ENCODE assay signal across 9 mouse cellular contexts in genomic region chr7:98928336-98929025, GRCm38 (mm10).
DNase-seq lines count a peak whose midpoint lies in the region; ATAC-seq and TF ChIP-seq lines count a peak whose summit lies in the region.
"Had no signal": no experiment of that assay in that cellular context is flagged by ENCODE, and none has a peak within 500 bp of the region (broad histone marks: within the 10 kb centered on the region; RNA-seq: fewer than 3 reads in every experiment).

No protein-coding gene starts in this region.

- H3K4me1 ChIP-seq in midbrain, embryonic 13.5 days (replicated peaks): peaks cover 29% of the 10 kb centered on the region
- H3K4me1 ChIP-seq in midbrain, postnatal 0 days (ENCODE audit: insufficient read depth, low read length): no peaks in the 10 kb centered on the region

- H3K27me3 ChIP-seq in midbrain, embryonic 13.5 days: no peaks in the 10 kb centered on the region
- no peaks in the 10 kb centered on the region for H3K27me3 ChIP-seq in midbrain, postnatal 0 days (ENCODE audit: insufficient read depth, low read length)

- no peak overlapping the region for H3K9ac ChIP-seq in midbrain, embryonic 13.5 days (replicated peaks)
- no peak overlapping the region for H3K9ac ChIP-seq in midbrain, postnatal 0 days (replicated peaks; ENCODE audit: low read length, poor library complexity, severe bottlenecking)

- no peaks in the 10 kb centered on the region for H3K9me3 ChIP-seq in midbrain, embryonic 13.5 days
- H3K9me3 ChIP-seq in midbrain, postnatal 0 days (ENCODE audit: low read length): no peaks in the 10 kb centered on the region

- 69% methylated on average over 7 of the region's 7 CpGs for WGBS in midbrain, embryonic 13.5 days
- 58% methylated on average over 7 of the region's 7 CpGs for WGBS in midbrain, postnatal 0 days

- H3K27ac ChIP-seq in midbrain, embryonic 13.5 days: peak overlapping the region; percentile 4; the same call in 1 of the 2 replicates
- H3K27ac ChIP-seq in midbrain, postnatal 0 days (ENCODE audit: low read depth, low read length): no peak overlapping the region

- no peaks in the 10 kb centered on the region for H3K36me3 ChIP-seq in midbrain, embryonic 13.5 days
- no peaks in the 10 kb centered on the region for H3K36me3 ChIP-seq in midbrain, postnatal 0 days (ENCODE audit: insufficient read depth, low read length)

- DNase-seq in adrenal gland, adult (ENCODE audit: inconsistent age in 2 of 2, low spot score in 1 of 2): peak; percentile 57 to 82
- DNase-seq in adrenal gland, postnatal 4 days (ENCODE audit: low spot score in 2 of 2): no peak
- no peak for DNase-seq in midbrain, postnatal 0 days (ENCODE audit: low spot score)
- DNase-seq in kidney, postnatal 25 days: peak; percentile 24 to 44
- DNase-seq in skeletal muscle tissue, adult 2 months (ENCODE audit: low read depth, low spot score): peak; percentile 54
- DNase-seq in cerebellum, adult 11 months: no peak
- no peak for DNase-seq in left cerebral cortex, adult 8-10 months (ENCODE audit: low spot score in 2 of 2)

- ATAC-seq in midbrain, embryonic 13.5 days: no peak
- ATAC-seq in midbrain, postnatal 0 days (ENCODE audit: low FRiP score): no peak
- ATAC-seq: inflammation-experienced regulatory T-cells, adult 6 months had no signal

- no peak for TF ChIP-seq CTCF in midbrain, postnatal 0 days (IDR thresholded peaks at IDR 0.05)

- no peak overlapping the region for H3K4me2 ChIP-seq in midbrain, embryonic 13.5 days (replicated peaks)
- H3K4me2 ChIP-seq in midbrain, postnatal 0 days (ENCODE audit: low read depth, low read length, poor library complexity, severe bottlenecking): no peak overlapping the region

- no peak overlapping the region for H3K4me3 ChIP-seq in midbrain, embryonic 13.5 days (replicated peaks)
- no peak overlapping the region for H3K4me3 ChIP-seq in midbrain, postnatal 0 days (ENCODE audit: low read depth, low read length)

Comparison
In these comparisons a context has a peak if more than half of its experiments do, and no peak if none do; other contexts are left out.
1. DNase-seq: peak in adrenal gland, adult (2 of 2), kidney, postnatal 25 days (2 of 2) and skeletal muscle tissue, adult 2 months (single experiment); none in adrenal gland, postnatal 4 days (0 of 2), midbrain, postnatal 0 days (single experiment), cerebellum, adult 11 months (single experiment) and left cerebral cortex, adult 8-10 months (0 of 2).